Mouse (Mus musculus) urinary bladder, adult 18-20 months (tissue): ENCODE results near the gene Hoxa4.

Source experiments
- DNase-seq, 2 experiments: peaks; one replicate each; pipeline ENCODE4 v3.0.0; 2022; ENCODE audit warnings: low spot score in 2 of 2, mixed read lengths in 2 of 2

Hoxa4 gene

GRCm38 (mm10) chr6:52217895-52218642, 26.5 kb upstream of the Hoxa4 start:
- DNase-seq = peak in 1 of 2 experiments; percentile 1

GRCm38 (mm10) chr6:52217459-52217768, 25.9 kb upstream of the Hoxa4 start:
- DNase-seq = peak in 1 of 2 experiments; percentile 90

GRCm38 (mm10) chr6:52216691-52217458, 25.3 kb upstream of the Hoxa4 start:
- DNase-seq = peak; percentile 30 to 79

GRCm38 (mm10) chr6:52215771-52216535, 24.4 kb upstream of the Hoxa4 start:
- DNase-seq = peak; percentile 2 to 42

GRCm38 (mm10) chr6:52215070-52215469, 23.5 kb upstream of the Hoxa4 start:
- no peak for DNase-seq

GRCm38 (mm10) chr6:52214271-52214670, 22.7 kb upstream of the Hoxa4 start:
- DNase-seq = no peak

- peak; percentile 73 to 76 for DNase-seq
Measured at GRCm38 (mm10) chr6:52213119-52213986, 21.8 kb upstream of the Hoxa4 start, which contains the start of the genes Hoxa3 and Gm28308. Gene Hoxa3, minus strand, starts transcription at chr6:52213336. Gene Gm28308, minus strand, starts transcription at chr6:52213339.

GRCm38 (mm10) chr6:52212556-52213118, 21.1 kb upstream of the Hoxa4 start:
- peak in 1 of 2 experiments; percentile 36 for DNase-seq

- DNase-seq = peak in 1 of 2 experiments; percentile 8
Measured at GRCm38 (mm10) chr6:52211961-52212360, 20.4 kb upstream of the Hoxa4 start.

GRCm38 (mm10) chr6:52211170-52211935, 19.8 kb upstream of the Hoxa4 start:
- peak in 1 of 2 experiments; percentile 75 for DNase-seq

- no peak for DNase-seq
Measured at GRCm38 (mm10) chr6:52209685-52210046, 18.1 kb upstream of the Hoxa4 start.

GRCm38 (mm10) chr6:52208868-52209684, 17.5 kb upstream of the Hoxa4 start:
- peak in 1 of 2 experiments; percentile 5 for DNase-seq

GRCm38 (mm10) chr6:52208072-52208867, 16.7 kb upstream of the Hoxa4 start, which contains the start of gene Hoxa6:
Gene Hoxa6, minus strand, starts transcription at chr6:52208722.
- peak in 1 of 2 experiments; percentile 30 for DNase-seq

GRCm38 (mm10) chr6:52207684-52207976, 16.1 kb upstream of the Hoxa4 start:
- no peak for DNase-seq

- DNase-seq = no peak
Measured at GRCm38 (mm10) chr6:52206882-52207683, 15.5 kb upstream of the Hoxa4 start.

- DNase-seq = no peak
Measured at GRCm38 (mm10) chr6:52205638-52206621, 14.4 kb upstream of the Hoxa4 start.
